Mouse (Mus musculus) liver, postnatal 0 days (tissue): ENCODE measurements around the gene Nlrc5. TPM values are rescaled to one million over a fixed set of nuclear protein-coding genes. Genes with fewer than 3 reads are reported as not detected.

Experiments used
- ATAC-seq: fragments of 200-750 bp; cut with Nextera tagmentation; 2 replicates; pipeline ENCODE4 v1.8.0; 2017; ENCODE audit warnings: mild to moderate bottlenecking, moderate library complexity
- DNase-seq: peaks from one replicate; pipeline ENCODE4 v3.0.0-alpha.2; 2016
- H3K27ac ChIP-seq: fragments of 300-500 bp; sonication (generic); 2 replicates; pipeline ENCODE4 v1.5.1; 2014; ENCODE audit warnings: antibody characterized with exemption, moderate library complexity, mild to moderate bottlenecking, low read depth
- H3K27me3 ChIP-seq: fragments of 300-500 bp; sonication (generic); 2 replicates; pipeline ENCODE4 v1.6.1; 2014; ENCODE audit warnings: low read length, control low read depth, mixed read lengths; ENCODE audit not compliant: insufficient read depth
- H3K36me3 ChIP-seq: fragments of 300-500 bp; sonication (generic); replicated peaks from 2 replicates; pipeline ENCODE4 v1.6.1; 2014; ENCODE audit warnings: mild to moderate bottlenecking, control low read depth, low read length, moderate library complexity, mixed read lengths; ENCODE audit not compliant: insufficient read depth
- H3K4me1 ChIP-seq: fragments of 300-500 bp; sonication (generic); 2 replicates; pipeline ENCODE4 v1.6.1; 2014; ENCODE audit warnings: antibody characterized with exemption, mild to moderate bottlenecking, control low read depth; ENCODE audit not compliant: insufficient read depth
- H3K4me2 ChIP-seq: fragments of 300-500 bp; sonication (generic); 2 replicates; pipeline ENCODE4 v1.6.1; 2014; ENCODE audit warnings: low read depth, mild to moderate bottlenecking, low read length, moderate library complexity, mixed read lengths
- H3K4me3 ChIP-seq: fragments of 300-500 bp; sonication (generic); 2 replicates; pipeline ENCODE4 v1.5.1; 2014; ENCODE audit warnings: low read depth, low read length
- H3K9ac ChIP-seq: fragments of 300-500 bp; sonication (generic); replicated peaks from 2 replicates; pipeline ENCODE4 v1.6.1; 2014; ENCODE audit warnings: mild to moderate bottlenecking, moderate library complexity
- H3K9me3 ChIP-seq: fragments of 300-500 bp; sonication (generic); 2 replicates; pipeline ENCODE4 v1.6.1; 2016; ENCODE audit warnings: mild to moderate bottlenecking, control low read depth, low read length, mixed read lengths
- CTCF ChIP-seq: sonication (generic); IDR thresholded peaks from 2 replicates; pipeline ENCODE4 v1.5.1; 2016; ENCODE audit warnings: antibody characterized with exemption, low read depth
- EP300 ChIP-seq: IDR thresholded peaks from 2 replicates; pipeline ENCODE4 v1.6.1; 2016; ENCODE audit warnings: antibody characterized with exemption, low read depth, mild to moderate bottlenecking
- WGBS: fragments of 180-500 bp; shearing (Covaris S2); extraction: QIAGEN DNeasy Blood & Tissue Kit; methylation state at CpG from one replicate; pipeline ENCODE4 v1.1.7; 2014; ENCODE audit not compliant: insufficient replicate concordance; 5-methylcytosine and 5-hydroxymethylcytosine counted together
- microRNA-seq: library from miRNA; unstranded; fragments of <30 nt; microRNA quantifications from one replicate; pipeline ENCODE4, GENCODE M21; 2016
- polyA plus RNA-seq: library from polyadenylated mRNA; unstranded; fragments of >200 nt; fragmentation: Nextera tagmentation; extraction: Ambion mirVana; gene quantifications from 2 replicates; pipeline ENCODE4 v1.2.1, GENCODE M21; 2015

Nlrc5 gene
- polyA plus RNA-seq, 1 experiment from 2014 or later = 1.3 TPM

- H3K4me1 ChIP-seq = no peaks in the 10 kb centered on the region
- H3K27ac ChIP-seq = no peak overlapping the region
- no peak for ATAC-seq
- no peak overlapping the region for H3K9ac ChIP-seq
- TF ChIP-seq CTCF = no peak
- TF ChIP-seq EP300 = no peak
- H3K27me3 ChIP-seq = no peaks in the 10 kb centered on the region
- no peak overlapping the region for H3K4me3 ChIP-seq
- H3K36me3 ChIP-seq = peaks cover 53% of the 10 kb centered on the region
- no peaks in the 10 kb centered on the region for H3K9me3 ChIP-seq
- no peak for DNase-seq
- no peak overlapping the region for H3K4me2 ChIP-seq
- 88% methylated on average over 4 of the region's 4 CpGs for WGBS
These were observed 141.0 kb downstream of the Nlrc5 start for GRCm38 (mm10) chr8:94575148-94575547.

Small RNA genes lying within 50 kb of the gene (microRNA-seq; reads per million reads assigned to microRNA genes)
- not detected for gene Mir7072

Other genes with a start within 250 kb of the Nlrc5 start
- gene Nup93, start 219.8 kb upstream of the Nlrc5 start, polyA plus RNA-seq = 13.4 and 18.2 TPM in 2 replicates
- 0.99 and 1.4 TPM in 2 replicates for gene Slc12a3, start 105.2 kb upstream of the Nlrc5 start, polyA plus RNA-seq
- gene Herpud1, start 47.9 kb upstream of the Nlrc5 start, polyA plus RNA-seq = 250 and 269 TPM in 2 replicates
- 3.9 and 4.2 TPM in 2 replicates for gene Cpne2, start 98.6 kb downstream of the Nlrc5 start, polyA plus RNA-seq
- gene Rspry1, start 167.6 kb downstream of the Nlrc5 start, polyA plus RNA-seq = 10.2 and 11.1 TPM in 2 replicates
- 23.6 and 24.2 TPM in 2 replicates for gene Fam192a, start 167.6 kb downstream of the Nlrc5 start, polyA plus RNA-seq
- 20.8 and 21.3 TPM in 2 replicates for gene Arl2bp, start 232.2 kb downstream of the Nlrc5 start, polyA plus RNA-seq